Mouse (Mus musculus) liver, postnatal 0 days (tissue): Measurements from ENCODE around the gene Gapdh. TPM values are rescaled to one million over a fixed set of nuclear protein-coding genes. Genes with fewer than 3 reads are reported as not detected.

ENCODE experiments used
- ATAC-seq: fragments of 200-750 bp; cut with Nextera tagmentation; 2 replicates; pipeline ENCODE4 v1.8.0; 2017; ENCODE audit warnings: mild to moderate bottlenecking, moderate library complexity
- DNase-seq: peaks from one replicate; pipeline ENCODE4 v3.0.0-alpha.2; 2016
- H3K27ac ChIP-seq: fragments of 300-500 bp; sonication (generic); 2 replicates; pipeline ENCODE4 v1.5.1; 2014; ENCODE audit warnings: antibody characterized with exemption, moderate library complexity, mild to moderate bottlenecking, low read depth
- H3K27me3 ChIP-seq: fragments of 300-500 bp; sonication (generic); 2 replicates; pipeline ENCODE4 v1.6.1; 2014; ENCODE audit warnings: low read length, control low read depth, mixed read lengths; ENCODE audit not compliant: insufficient read depth
- H3K36me3 ChIP-seq: fragments of 300-500 bp; sonication (generic); replicated peaks from 2 replicates; pipeline ENCODE4 v1.6.1; 2014; ENCODE audit warnings: mild to moderate bottlenecking, control low read depth, low read length, moderate library complexity, mixed read lengths; ENCODE audit not compliant: insufficient read depth
- H3K4me1 ChIP-seq: fragments of 300-500 bp; sonication (generic); 2 replicates; pipeline ENCODE4 v1.6.1; 2014; ENCODE audit warnings: antibody characterized with exemption, mild to moderate bottlenecking, control low read depth; ENCODE audit not compliant: insufficient read depth
- H3K4me2 ChIP-seq: fragments of 300-500 bp; sonication (generic); 2 replicates; pipeline ENCODE4 v1.6.1; 2014; ENCODE audit warnings: low read depth, mild to moderate bottlenecking, low read length, moderate library complexity, mixed read lengths
- H3K4me3 ChIP-seq: fragments of 300-500 bp; sonication (generic); 2 replicates; pipeline ENCODE4 v1.5.1; 2014; ENCODE audit warnings: low read depth, low read length
- H3K9ac ChIP-seq: fragments of 300-500 bp; sonication (generic); replicated peaks from 2 replicates; pipeline ENCODE4 v1.6.1; 2014; ENCODE audit warnings: mild to moderate bottlenecking, moderate library complexity
- H3K9me3 ChIP-seq: fragments of 300-500 bp; sonication (generic); 2 replicates; pipeline ENCODE4 v1.6.1; 2016; ENCODE audit warnings: mild to moderate bottlenecking, control low read depth, low read length, mixed read lengths
- CTCF ChIP-seq: sonication (generic); IDR thresholded peaks from 2 replicates; pipeline ENCODE4 v1.5.1; 2016; ENCODE audit warnings: antibody characterized with exemption, low read depth
- EP300 ChIP-seq: IDR thresholded peaks from 2 replicates; pipeline ENCODE4 v1.6.1; 2016; ENCODE audit warnings: antibody characterized with exemption, low read depth, mild to moderate bottlenecking
- WGBS: fragments of 180-500 bp; shearing (Covaris S2); extraction: QIAGEN DNeasy Blood & Tissue Kit; methylation state at CpG from one replicate; pipeline ENCODE4 v1.1.7; 2014; ENCODE audit not compliant: insufficient replicate concordance; 5-methylcytosine and 5-hydroxymethylcytosine counted together
- polyA plus RNA-seq: library from polyadenylated mRNA; unstranded; fragments of >200 nt; fragmentation: Nextera tagmentation; extraction: Ambion mirVana; gene quantifications from 2 replicates; pipeline ENCODE4 v1.2.1, GENCODE M21; 2015

Gene Gapdh
- polyA plus RNA-seq, 1 experiment from 2014 or later, result 1,565 TPM

GRCm38 (mm10) chr6:125154550-125154949, 11.7 kb downstream of the Gapdh start:
- peak; percentile 55 for TF ChIP-seq CTCF
- no peak for TF ChIP-seq EP300
- no peak for ATAC-seq
- DNase-seq, result no peak
- H3K27ac ChIP-seq, result no peak overlapping the region
- H3K27me3 ChIP-seq, result no peaks in the 10 kb centered on the region
- peaks cover 6% of the 10 kb centered on the region; the same call in 1 of the 2 replicates for H3K4me1 ChIP-seq
- no peaks in the 10 kb centered on the region for H3K9me3 ChIP-seq
- H3K36me3 ChIP-seq, result peaks cover 27% of the 10 kb centered on the region
- no peak overlapping the region for H3K9ac ChIP-seq
- no peak overlapping the region for H3K4me2 ChIP-seq
- no peak overlapping the region for H3K4me3 ChIP-seq

GRCm38 (mm10) chr6:125153682-125154081, 12.6 kb downstream of the Gapdh start:
- no peaks in the 10 kb centered on the region for H3K9me3 ChIP-seq
- no peak overlapping the region for H3K4me2 ChIP-seq
- ATAC-seq (no peak), DNase-seq (no peak)
- peaks cover 11% of the 10 kb centered on the region for H3K4me1 ChIP-seq
- WGBS, result 63% methylated on average over 4 of the region's 4 CpGs
- no peak overlapping the region for H3K27ac ChIP-seq
- TF ChIP-seq CTCF (no peak), EP300 (no peak)
- no peaks in the 10 kb centered on the region for H3K27me3 ChIP-seq
- H3K9ac ChIP-seq, result no peak overlapping the region
- no peak overlapping the region for H3K4me3 ChIP-seq
- peaks cover 20% of the 10 kb centered on the region for H3K36me3 ChIP-seq

- TF ChIP-seq CTCF, result no peak
- no peak for TF ChIP-seq EP300
- ATAC-seq (no peak), DNase-seq (no peak)
- Histone ChIP-seq H3K27me3 (no peaks in the 10 kb centered on the region), H3K9me3 (no peaks in the 10 kb centered on the region), H3K4me3 (no peak overlapping the region), H3K27ac (no peak overlapping the region), H3K4me1 (peaks cover 14% of the 10 kb centered on the region), H3K9ac (no peak overlapping the region), H3K36me3 (peaks cover 20% of the 10 kb centered on the region), H3K4me2 (no peak overlapping the region)
- WGBS, result 56% methylated on average over 5 of the region's 5 CpGs
Measured at GRCm38 (mm10) chr6:125153018-125153389, 13.3 kb downstream of the Gapdh start.

GRCm38 (mm10) chr6:125152212-125153017, 13.9 kb downstream of the Gapdh start:
- no peak for DNase-seq
- Histone ChIP-seq H3K9me3 (no peaks in the 10 kb centered on the region), H3K4me1 (peaks cover 16% of the 10 kb centered on the region), H3K27me3 (no peaks in the 10 kb centered on the region), H3K4me3 (no peak overlapping the region), H3K9ac (no peak overlapping the region), H3K36me3 (peaks cover 20% of the 10 kb centered on the region), H3K27ac (no peak overlapping the region), H3K4me2 (peak overlapping the region; percentile 3; the same call in 1 of the 2 replicates)
- ATAC-seq, result peak; percentile 41
- 46% methylated on average over 22 of the region's 22 CpGs for WGBS
- no peak for TF ChIP-seq EP300
- no peak for TF ChIP-seq CTCF

- DNase-seq (no peak), ATAC-seq (no peak)
- Histone ChIP-seq H3K27me3 (no peaks in the 10 kb centered on the region), H3K36me3 (peaks cover 20% of the 10 kb centered on the region), H3K4me3 (no peak overlapping the region), H3K9ac (no peak overlapping the region), H3K4me2 (no peak overlapping the region), H3K4me1 (peaks cover 35% of the 10 kb centered on the region), H3K27ac (no peak overlapping the region), H3K9me3 (no peaks in the 10 kb centered on the region)
- TF ChIP-seq EP300 (no peak), CTCF (no peak)
- 71% methylated on average over 7 of the region's 7 CpGs for WGBS
Measured at GRCm38 (mm10) chr6:125149569-125149950, 16.7 kb downstream of the Gapdh start.

GRCm38 (mm10) chr6:125148926-125149568, 17.2 kb downstream of the Gapdh start:
- ATAC-seq (no peak), DNase-seq (no peak)
- WGBS, result 62% methylated on average over 16 of the region's 16 CpGs
- Histone ChIP-seq H3K27me3 (no peaks in the 10 kb centered on the region), H3K4me3 (no peak overlapping the region), H3K4me1 (peaks cover 35% of the 10 kb centered on the region), H3K9me3 (no peaks in the 10 kb centered on the region), H3K4me2 (peak overlapping the region; percentile 29; the same call in 1 of the 2 replicates), H3K9ac (0 out of 2 replicates have a peak overlapping the region, but pooled peaks have one; percentile 26), H3K27ac (peak overlapping the region; percentile 36; the same call in 1 of the 2 replicates), H3K36me3 (peaks cover 23% of the 10 kb centered on the region)
- TF ChIP-seq EP300 (no peak), CTCF (no peak)
